ENCODE assay signal across 23 mouse cellular contexts in the genomic region with DNA sequence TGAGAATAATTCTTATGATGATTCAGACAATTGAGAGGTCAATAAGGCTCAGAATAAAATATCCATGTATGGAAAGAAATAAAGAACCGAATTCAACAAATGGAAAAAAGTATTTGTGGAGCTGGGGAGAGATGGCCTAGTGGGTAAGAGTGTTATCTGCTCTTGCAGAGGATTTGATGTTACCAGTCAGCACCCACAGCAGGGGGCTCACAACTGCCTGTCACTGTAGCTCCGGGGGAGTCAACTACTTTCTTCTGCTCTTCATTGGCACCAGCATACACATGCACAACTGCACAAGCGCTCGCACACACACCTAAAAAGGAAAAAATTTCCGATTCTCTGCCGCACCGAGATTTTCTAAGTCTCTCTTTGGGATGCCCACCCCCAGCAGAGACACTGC.
DNase-seq lines count a peak whose midpoint lies in the region; ATAC-seq and TF ChIP-seq lines count a peak whose summit lies in the region.
"Had no signal": no experiment of that assay in that cellular context is flagged by ENCODE, and none has a peak within 500 bp of the region (broad histone marks: within the 10 kb centered on the region; RNA-seq: fewer than 3 reads in every experiment).

No protein-coding gene starts in this region.

- WGBS in forebrain, embryonic 14.5 days = 65% methylated on average over 7 of the region's 7 CpGs
- WGBS in forebrain, embryonic 11.5 days = 62% methylated on average over 7 of the region's 7 CpGs
- 48% methylated on average over 7 of the region's 7 CpGs for WGBS in midbrain, embryonic 14.5 days
- WGBS in midbrain, embryonic 16.5 days = 52% methylated on average over 7 of the region's 7 CpGs
- WGBS in neural tube, embryonic 14.5 days = 47% methylated on average over 7 of the region's 7 CpGs
- 56% methylated on average over 7 of the region's 7 CpGs for WGBS in liver, postnatal 0 days (ENCODE audit: insufficient replicate concordance)

- DNase-seq in forebrain, embryonic 14.5 days (ENCODE audit: low spot score) = no peak
- no peak for DNase-seq in forebrain, embryonic 11.5 days (ENCODE audit: low spot score)
- DNase-seq in midbrain, embryonic 14.5 days = peak; percentile 15
- no peak for DNase-seq in liver, postnatal 0 days
- DNase-seq in cerebellum, adult 8-10 months = no peak
- DNase-seq: adrenal gland, postnatal 10 days; cerebellum, adult 9-10 months; gastrocnemius, postnatal 10 days; heart, postnatal 10 days; kidney, adult 11 months; thymus, adult 2 months; thymus, postnatal 4 days had no signal

- no peak overlapping the region for H3K4me2 ChIP-seq in forebrain, embryonic 14.5 days (ENCODE audit: low read length)
- H3K4me2 ChIP-seq in forebrain, embryonic 11.5 days (ENCODE audit: low read depth, low read length, severe bottlenecking) = no peak overlapping the region
- H3K4me2 ChIP-seq in midbrain, embryonic 14.5 days (ENCODE audit: low read length) = no peak overlapping the region
- H3K4me2 ChIP-seq in midbrain, embryonic 16.5 days (ENCODE audit: low read length) = no peak overlapping the region
- H3K4me2 ChIP-seq in neural tube, embryonic 14.5 days (ENCODE audit: low read depth, low read length) = no peak overlapping the region
- H3K4me2 ChIP-seq in liver, postnatal 0 days (ENCODE audit: low read depth, low read length) = no peak overlapping the region
- H3K4me2 ChIP-seq: forebrain, embryonic 15.5 days; heart, embryonic 12.5 days had no signal

- H3K27ac ChIP-seq in forebrain, embryonic 14.5 days (ENCODE audit: low read depth, low read length) = peak overlapping the region; percentile 11; the same call in 1 of the 2 replicates
- no peak overlapping the region for H3K27ac ChIP-seq in forebrain, embryonic 11.5 days (ENCODE audit: low read depth, low read length)
- H3K27ac ChIP-seq in midbrain, embryonic 14.5 days (replicated peaks; ENCODE audit: low read depth, low read length) = no peak overlapping the region
- H3K27ac ChIP-seq in midbrain, embryonic 16.5 days (ENCODE audit: low read length) = no peak overlapping the region
- H3K27ac ChIP-seq in embryonic fibroblast, embryonic 13.5 days (ENCODE audit: insufficient read depth, low read length) = peak overlapping the region; percentile 82
- 0 out of 2 replicates have a peak overlapping the region, but pooled peaks have one; percentile 22 for H3K27ac ChIP-seq in neural tube, embryonic 14.5 days (ENCODE audit: low read depth, low read length)
- H3K27ac ChIP-seq in liver, postnatal 0 days (ENCODE audit: low read depth) = no peak overlapping the region
- H3K27ac ChIP-seq: embryonic facial prominence, embryonic 10.5 days; forebrain, embryonic 15.5 days; kidney, postnatal 0 days; limb, embryonic 10.5 days; macrophage; stomach, postnatal 0 days had no signal

- H3K36me3 ChIP-seq in forebrain, embryonic 14.5 days (ENCODE audit: control insufficient read depth, insufficient read depth, low read length) = no peaks in the 10 kb centered on the region
- H3K36me3 ChIP-seq in forebrain, embryonic 11.5 days (ENCODE audit: control insufficient read depth, insufficient read depth, low read length) = no peaks in the 10 kb centered on the region
- H3K36me3 ChIP-seq in midbrain, embryonic 14.5 days (ENCODE audit: control insufficient read depth, insufficient read depth, low read length) = no peaks in the 10 kb centered on the region
- no peaks in the 10 kb centered on the region for H3K36me3 ChIP-seq in midbrain, embryonic 16.5 days (ENCODE audit: control insufficient read depth, insufficient read depth, low read length)
- H3K36me3 ChIP-seq in neural tube, embryonic 14.5 days (ENCODE audit: control insufficient read depth, insufficient read depth, low read length) = no peaks in the 10 kb centered on the region
- no peaks in the 10 kb centered on the region for H3K36me3 ChIP-seq in liver, postnatal 0 days (replicated peaks; ENCODE audit: insufficient read depth, low read length)
- H3K36me3 ChIP-seq: embryonic facial prominence, embryonic 10.5 days; forebrain, embryonic 15.5 days; heart, embryonic 12.5 days; limb, embryonic 10.5 days had no signal

- no peak for ATAC-seq in forebrain, embryonic 14.5 days
- ATAC-seq in forebrain, embryonic 11.5 days (replicated peaks; ENCODE audit: low FRiP score) = no peak
- no peak for ATAC-seq in midbrain, embryonic 14.5 days (ENCODE audit: low FRiP score, low TSS enrichment)
- no peak for ATAC-seq in midbrain, embryonic 16.5 days
- ATAC-seq in neural tube, embryonic 14.5 days (ENCODE audit: low read depth) = no peak
- no peak for ATAC-seq in liver, postnatal 0 days
- ATAC-seq: forebrain, embryonic 15.5 days; lung, postnatal 0 days had no signal

- TF ChIP-seq POLR2A in embryonic fibroblast, embryonic 13.5 days (IDR thresholded peaks at IDR 0.05; ENCODE audit: low read depth, low read length) = no peak

- no peaks in the 10 kb centered on the region for H3K27me3 ChIP-seq in forebrain, embryonic 14.5 days (replicated peaks; ENCODE audit: control insufficient read depth, insufficient read depth, low read length)
- no peaks in the 10 kb centered on the region for H3K27me3 ChIP-seq in forebrain, embryonic 11.5 days (ENCODE audit: control insufficient read depth, insufficient read depth, low read length)
- H3K27me3 ChIP-seq in midbrain, embryonic 14.5 days (ENCODE audit: control insufficient read depth, insufficient read depth, low read length) = no peaks in the 10 kb centered on the region
- H3K27me3 ChIP-seq in midbrain, embryonic 16.5 days (ENCODE audit: control insufficient read depth, insufficient read depth, low read depth, low read length) = no peaks in the 10 kb centered on the region
- no peaks in the 10 kb centered on the region for H3K27me3 ChIP-seq in neural tube, embryonic 14.5 days (ENCODE audit: control insufficient read depth, insufficient read depth, low read length)
- H3K27me3 ChIP-seq in liver, postnatal 0 days (ENCODE audit: insufficient read depth, low read length) = no peaks in the 10 kb centered on the region
- H3K27me3 ChIP-seq: forebrain, embryonic 15.5 days; heart, embryonic 12.5 days had no signal

- no peak overlapping the region for H3K4me3 ChIP-seq in forebrain, embryonic 14.5 days (ENCODE audit: low read depth, low read length)
- no peak overlapping the region for H3K4me3 ChIP-seq in forebrain, embryonic 11.5 days (ENCODE audit: low read depth, low read length)
- no peak overlapping the region for H3K4me3 ChIP-seq in midbrain, embryonic 14.5 days (replicated peaks; ENCODE audit: low read depth, low read length)
- H3K4me3 ChIP-seq in midbrain, embryonic 16.5 days (ENCODE audit: low read depth, low read length) = no peak overlapping the region
- H3K4me3 ChIP-seq in embryonic fibroblast, embryonic 13.5 days (ENCODE audit: insufficient read depth, low read length) = no peak overlapping the region
- H3K4me3 ChIP-seq in neural tube, embryonic 14.5 days (ENCODE audit: low read depth, low read length) = no peak overlapping the region
- H3K4me3 ChIP-seq in liver, postnatal 0 days (ENCODE audit: low read depth, low read length) = no peak overlapping the region
- H3K4me3 ChIP-seq: embryonic facial prominence, embryonic 10.5 days; forebrain, embryonic 15.5 days; heart, embryonic 12.5 days; limb, embryonic 10.5 days had no signal

- no peaks in the 10 kb centered on the region for H3K9me3 ChIP-seq in forebrain, embryonic 14.5 days (replicated peaks; ENCODE audit: control insufficient read depth, low read length)
- H3K9me3 ChIP-seq in forebrain, embryonic 11.5 days (ENCODE audit: control insufficient read depth, low read length) = no peaks in the 10 kb centered on the region; the same call in 1 of the 2 replicates
- no peaks in the 10 kb centered on the region for H3K9me3 ChIP-seq in midbrain, embryonic 14.5 days (ENCODE audit: control insufficient read depth, low read length)
- H3K9me3 ChIP-seq in midbrain, embryonic 16.5 days (replicated peaks; ENCODE audit: control insufficient read depth, low read length, poor library complexity, severe bottlenecking) = no peaks in the 10 kb centered on the region
- no peaks in the 10 kb centered on the region for H3K9me3 ChIP-seq in neural tube, embryonic 14.5 days (ENCODE audit: control insufficient read depth, low read length)
- H3K9me3 ChIP-seq in liver, postnatal 0 days (ENCODE audit: low read length) = no peaks in the 10 kb centered on the region
- H3K9me3 ChIP-seq: embryonic facial prominence, embryonic 10.5 days; forebrain, embryonic 15.5 days; heart, embryonic 12.5 days; limb, embryonic 10.5 days had no signal

- no peak overlapping the region for H3K9ac ChIP-seq in forebrain, embryonic 14.5 days (ENCODE audit: low read length)
- H3K9ac ChIP-seq in forebrain, embryonic 11.5 days (ENCODE audit: low read length) = no peak overlapping the region
- H3K9ac ChIP-seq in midbrain, embryonic 14.5 days (replicated peaks; ENCODE audit: low read length) = no peak overlapping the region
- H3K9ac ChIP-seq in midbrain, embryonic 16.5 days (ENCODE audit: low read depth, low read length) = no peak overlapping the region
- H3K9ac ChIP-seq in neural tube, embryonic 14.5 days (replicated peaks; ENCODE audit: low read depth, low read length) = no peak overlapping the region
- no peak overlapping the region for H3K9ac ChIP-seq in liver, postnatal 0 days (replicated peaks)
- H3K9ac ChIP-seq: forebrain, embryonic 15.5 days; heart, embryonic 12.5 days had no signal

- no peak for TF ChIP-seq CTCF in embryonic fibroblast, embryonic 13.5 days (IDR thresholded peaks at IDR 0.05; ENCODE audit: borderline replicate concordance, insufficient read depth, low read length)
- TF ChIP-seq CTCF in liver, postnatal 0 days (IDR thresholded peaks at IDR 0.05; ENCODE audit: low read depth) = no peak

- H3K4me1 ChIP-seq in forebrain, embryonic 14.5 days (ENCODE audit: control insufficient read depth, insufficient read depth, low read length) = peaks cover 12% of the 10 kb centered on the region
- no peaks in the 10 kb centered on the region for H3K4me1 ChIP-seq in forebrain, embryonic 11.5 days (replicated peaks; ENCODE audit: control insufficient read depth, insufficient read depth, low read length)
- peaks cover 7% of the 10 kb centered on the region for H3K4me1 ChIP-seq in midbrain, embryonic 14.5 days (ENCODE audit: control insufficient read depth, insufficient read depth, low read length)
- peaks cover 4% of the 10 kb centered on the region; the same call in 1 of the 2 replicates for H3K4me1 ChIP-seq in midbrain, embryonic 16.5 days (ENCODE audit: control insufficient read depth, insufficient read depth, low read length)
- peaks cover 8% of the 10 kb centered on the region for H3K4me1 ChIP-seq in embryonic fibroblast, embryonic 13.5 days (ENCODE audit: control insufficient read depth, insufficient read depth, low read length)
- no peaks in the 10 kb centered on the region; the same call in none of the 2 replicates for H3K4me1 ChIP-seq in neural tube, embryonic 14.5 days (ENCODE audit: control insufficient read depth, insufficient read depth, low read length)
- no peaks in the 10 kb centered on the region for H3K4me1 ChIP-seq in liver, postnatal 0 days (ENCODE audit: insufficient read depth)
- H3K4me1 ChIP-seq: limb, embryonic 10.5 days had no signal

- TF ChIP-seq EP300 in liver, postnatal 0 days (IDR thresholded peaks at IDR 0.05; ENCODE audit: low read depth) = no peak

Comparison
In these comparisons a context has a peak if more than half of its experiments do, and no peak if none do; other contexts are left out.
1. H3K27ac ChIP-seq: peak in forebrain, embryonic 14.5 days (single experiment), embryonic fibroblast, embryonic 13.5 days (single experiment) and neural tube, embryonic 14.5 days (single experiment); none in forebrain, embryonic 11.5 days (single experiment), midbrain, embryonic 14.5 days (single experiment), midbrain, embryonic 16.5 days (single experiment) and liver, postnatal 0 days (single experiment).